Mouse (Mus musculus) CD4-positive naive resting alpha-beta T cell, adult 76 days (primary cell): ENCODE measurements around the gene Slc27a4. TPM values are rescaled to one million over a fixed set of nuclear protein-coding genes. Genes with fewer than 3 reads are reported as not detected.

Experiments used
- total RNA-seq: library from RNA; stranded (reverse); gene quantifications from one replicate; pipeline ENCODE4 v1.2.4, GENCODE M21; 2023

Gene Slc27a4
- 13.9 TPM for total RNA-seq

GRCm38 (mm10) chr2:29802075-29802826 lies at the start of gene Slc27a4:
Gene Slc27a4, plus strand, starts transcription at chr2:29802634.

GRCm38 (mm10) chr2:29787104-29787917 lies 15.1 kb upstream of the Slc27a4 start, which contains the start of gene Coq4:
Gene Coq4, plus strand, starts transcription at chr2:29787493.

GRCm38 (mm10) chr2:29787937-29788681 lies 14.3 kb upstream of the Slc27a4 start, which contains the start of gene Trub2:
Gene Trub2, minus strand, starts transcription at chr2:29788502.

GRCm38 (mm10) chr2:29820025-29820817 lies 17.8 kb downstream of the Slc27a4 start, which contains the start of gene Urm1:
Gene Urm1, plus strand, starts transcription at chr2:29820075.

Other genes with a start within 250 kb of the Slc27a4 start
- gene Rapgef1, start 182.9 kb upstream of the Slc27a4 start, total RNA-seq: 161 TPM
- not detected for gene Gm13420, start 50.9 kb upstream of the Slc27a4 start, total RNA-seq
- not detected for gene Gm13547, start 43.3 kb upstream of the Slc27a4 start, total RNA-seq
- 3.5 TPM for gene Coq4, start 15.1 kb upstream of the Slc27a4 start, total RNA-seq
- gene Trub2, start 14.1 kb upstream of the Slc27a4 start, total RNA-seq: 33.9 TPM
- 59.4 TPM for gene Urm1, start 17.4 kb downstream of the Slc27a4 start, total RNA-seq
- gene Cercam, start 66.5 kb downstream of the Slc27a4 start, total RNA-seq: 2.2 TPM
- gene Odf2, start 86.6 kb downstream of the Slc27a4 start, total RNA-seq: 82.2 TPM
- 78.1 TPM for gene Gle1, start 132.8 kb downstream of the Slc27a4 start, total RNA-seq
- gene Sptan1, start 162.9 kb downstream of the Slc27a4 start, total RNA-seq: 284 TPM
- gene Wdr34, start 246.2 kb downstream of the Slc27a4 start, total RNA-seq: 0.73 TPM